Mouse (Mus musculus): ENCODE measurements around the gene Itga1. TPM values are rescaled to one million over a fixed set of nuclear protein-coding genes. Genes with fewer than 3 reads are reported as not detected.
A peak's percentile ranks its signal among the peaks of the same experiment; 100 is the strongest.

Gene Itga1
- total RNA-seq, 2 experiments from 2014 or later: 8.8 to 9.3 TPM

- intact Hi-C loops (cut with DNase I): no loop called here
Measured at GRCm38 (mm10) chr13:115002837-115003236, 98.9 kb downstream of the Itga1 start.

GRCm38 (mm10) chr13:115002155-115002554, 99.6 kb downstream of the Itga1 start:
- no peak for DNase-seq
- intact Hi-C loops (cut with DNase I): no loop called here

More at GRCm38 (mm10) chr13:115002837-115003236, 98.9 kb downstream of the Itga1 start:
- DNase-seq: no peak

DNA sequence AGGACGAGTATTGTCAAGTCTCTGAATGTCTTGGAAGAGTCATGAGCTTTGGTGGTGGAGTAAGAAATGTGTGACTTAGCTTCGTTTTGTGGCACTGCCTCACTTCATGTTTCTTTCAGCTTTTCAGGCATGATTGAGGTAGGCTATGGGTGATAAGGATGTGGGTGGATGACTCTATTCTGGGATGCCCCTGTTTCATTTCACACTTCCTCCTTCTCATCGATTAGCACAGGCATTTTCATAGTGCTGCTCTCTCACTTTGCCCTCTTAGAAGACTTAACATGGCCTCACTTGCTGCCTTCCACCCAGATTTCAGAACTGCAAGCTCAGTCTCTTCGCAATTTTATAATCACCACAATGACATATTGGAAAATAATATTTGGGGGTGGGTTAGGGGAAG, 102.2 kb downstream of the Itga1 start:
- intact Hi-C loops (cut with DNase I): no loop called here
- no peak for DNase-seq

- intact Hi-C loops (cut with DNase I): no loop called here
- no peak for DNase-seq
Measured at GRCm38 (mm10) chr13:114998100-114998499, 103.7 kb downstream of the Itga1 start.

DNA sequence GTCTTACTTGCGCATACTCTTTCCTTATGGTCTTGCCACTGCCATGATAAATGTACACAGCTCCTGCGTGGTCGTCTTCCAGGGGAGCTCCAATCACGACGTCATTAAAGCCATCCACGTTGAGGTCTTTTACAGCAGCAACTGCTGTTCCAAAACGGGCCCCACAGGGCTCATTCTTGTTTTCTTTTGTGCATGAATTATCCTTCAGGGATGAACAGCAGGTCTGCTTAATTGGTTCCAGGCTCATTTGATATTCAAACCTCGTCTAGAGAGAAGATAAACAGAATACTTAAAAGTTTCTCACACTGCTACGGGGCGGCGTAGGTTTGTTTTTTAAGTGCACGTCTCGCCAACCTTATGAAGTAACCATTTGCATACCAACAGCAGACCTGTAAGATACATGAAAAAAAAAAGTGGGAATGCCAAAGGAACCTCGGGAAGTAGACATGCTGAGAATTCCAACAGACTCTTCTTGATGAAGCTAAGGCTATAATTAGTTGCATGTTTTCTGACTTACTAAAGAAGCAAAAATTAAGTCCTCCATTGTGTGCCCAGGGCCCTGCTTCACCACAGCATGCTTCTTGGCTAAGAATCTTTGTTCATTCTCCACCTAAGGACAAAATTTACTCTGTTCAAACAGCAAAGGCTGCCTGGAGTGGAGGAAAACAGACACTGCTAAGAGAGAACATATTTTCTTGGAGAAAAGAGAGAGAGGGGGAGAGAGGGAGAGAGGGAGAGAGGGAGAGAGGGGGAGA, 109.3 kb downstream of the Itga1 start:
- DNase-seq: no peak
- intact Hi-C loops (cut with DNase I): no loop called here

DNA sequence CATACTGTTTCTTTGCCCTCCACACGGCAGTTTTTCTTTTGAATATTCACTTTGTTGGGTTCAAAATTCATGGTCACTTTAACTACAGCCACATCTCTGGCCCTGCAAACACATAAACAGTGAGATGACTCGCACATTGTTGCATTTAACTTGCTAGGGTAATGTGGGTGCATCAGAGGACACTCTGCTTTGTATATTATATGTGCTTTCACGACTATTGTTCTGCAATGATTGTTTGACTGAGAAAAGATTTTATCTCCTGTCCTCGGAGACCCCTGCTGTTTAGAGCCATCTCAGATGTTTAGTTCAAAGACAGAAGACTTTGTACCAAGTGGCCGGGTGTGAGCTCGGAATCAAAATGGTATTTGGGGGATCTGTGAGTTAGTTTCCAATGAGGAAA, 114.1 kb downstream of the Itga1 start:
- no peak for DNase-seq
- intact Hi-C loops (cut with DNase I): loop anchor here (5.0 kb wide), 1 partner anchor 235 kb away; no protein-coding TSS in a partner anchor

DNA sequence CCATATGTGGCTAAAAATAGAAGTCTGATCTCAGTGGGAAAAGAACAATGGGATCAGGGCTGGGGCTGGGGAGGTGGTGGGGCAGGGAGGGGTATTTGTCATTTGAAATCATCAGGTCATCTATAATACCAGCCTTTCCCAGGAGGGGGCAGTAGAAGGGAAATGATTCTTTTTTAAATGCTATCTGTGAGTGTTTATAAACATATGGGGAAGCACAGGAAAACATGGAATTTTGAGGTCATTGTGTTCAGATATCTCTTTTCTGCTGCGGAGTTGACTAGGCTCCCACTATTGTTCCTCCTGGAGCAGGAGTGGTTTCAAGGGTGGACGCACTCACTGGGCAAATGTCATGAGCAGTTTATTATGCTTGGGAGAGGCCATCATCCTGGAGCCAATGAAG, 114.6 kb downstream of the Itga1 start:
- DNase-seq: no peak
- intact Hi-C loops (cut with DNase I): loop anchor here (5.0 kb wide), 1 partner anchor 235 kb away; no protein-coding TSS in a partner anchor

- intact Hi-C loops (cut with DNase I): loop anchor here (5.0 kb wide), 1 partner anchor 238 kb away; no protein-coding TSS in a partner anchor
- no peak for DNase-seq
Measured at GRCm38 (mm10) chr13:114984658-114985057, 117.1 kb downstream of the Itga1 start.

DNA sequence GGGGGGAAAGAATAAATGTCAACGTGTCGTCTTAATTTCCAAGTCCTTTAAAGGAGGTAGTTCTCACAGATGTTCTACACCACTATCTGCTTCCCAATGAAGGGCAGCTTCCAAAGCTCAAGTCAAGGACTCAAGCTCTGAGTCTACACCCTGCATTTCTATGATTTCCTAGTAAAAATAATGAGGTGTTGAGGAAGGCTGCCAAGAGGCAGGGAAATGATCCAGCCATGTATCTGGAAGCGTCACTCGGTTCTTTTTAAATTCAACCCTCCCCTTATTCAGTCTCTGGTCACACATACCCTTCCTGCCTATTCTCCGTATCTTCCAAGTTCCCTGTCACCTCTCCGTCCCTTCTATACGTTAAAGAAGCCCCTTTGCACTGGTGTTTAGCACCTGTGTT, 118.6 kb downstream of the Itga1 start:
- intact Hi-C loops (cut with DNase I): no loop called here
- no peak for DNase-seq

GRCm38 (mm10) chr13:114980831-114981419, 120.8 kb downstream of the Itga1 start:
- DNase-seq: no peak
- intact Hi-C loops (cut with DNase I): no loop called here

GRCm38 (mm10) chr13:114974484-114975042, 127.2 kb downstream of the Itga1 start:
- intact Hi-C loops (cut with DNase I): no loop called here
- no peak for DNase-seq

DNA sequence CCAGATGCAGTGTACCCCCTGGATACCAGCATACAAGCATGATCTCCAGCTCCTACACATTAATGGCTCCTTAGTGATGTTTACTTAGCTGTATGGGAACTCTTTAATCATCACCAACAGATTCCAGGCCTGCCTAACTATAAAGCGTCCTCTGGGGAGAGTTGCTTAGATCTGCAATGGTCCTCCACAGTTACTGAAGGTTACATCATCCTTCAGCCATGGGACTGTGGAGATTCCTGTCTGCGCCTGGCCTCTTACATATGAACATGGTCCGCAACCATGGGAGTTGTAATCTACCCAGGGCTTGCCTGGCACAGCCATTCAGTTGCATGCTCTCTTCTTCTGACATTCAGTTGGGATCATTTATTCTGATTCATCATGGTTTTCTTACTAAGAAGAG, 129.9 kb downstream of the Itga1 start:
- DNase-seq: no peak
- intact Hi-C loops (cut with DNase I): no loop called here

DNA sequence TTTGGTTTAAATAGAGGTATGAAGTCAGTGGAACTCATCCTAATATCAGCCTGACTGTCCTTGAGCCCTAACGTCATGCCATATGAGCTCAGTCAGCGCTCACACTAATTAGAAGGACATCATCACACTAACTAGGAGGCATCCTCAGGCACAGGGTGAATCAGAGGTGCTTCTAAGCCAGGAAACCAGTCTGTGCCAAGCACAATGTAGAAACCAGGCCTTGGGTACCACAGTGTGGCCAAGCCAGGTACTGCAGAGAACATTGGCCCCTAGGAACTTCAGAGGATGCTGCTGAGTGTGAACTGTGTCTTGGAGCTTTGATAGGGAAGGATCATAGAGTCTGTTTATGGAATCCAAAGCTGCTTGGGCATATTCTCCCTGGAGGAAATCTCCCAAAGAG, 137.5 kb downstream of the Itga1 start:
- DNase-seq: peak; percentile 72 to 79
- intact Hi-C loops (cut with DNase I): loop anchor here (2.0 kb wide), 1 partner anchor 133 kb away; no protein-coding TSS in a partner anchor

DNA sequence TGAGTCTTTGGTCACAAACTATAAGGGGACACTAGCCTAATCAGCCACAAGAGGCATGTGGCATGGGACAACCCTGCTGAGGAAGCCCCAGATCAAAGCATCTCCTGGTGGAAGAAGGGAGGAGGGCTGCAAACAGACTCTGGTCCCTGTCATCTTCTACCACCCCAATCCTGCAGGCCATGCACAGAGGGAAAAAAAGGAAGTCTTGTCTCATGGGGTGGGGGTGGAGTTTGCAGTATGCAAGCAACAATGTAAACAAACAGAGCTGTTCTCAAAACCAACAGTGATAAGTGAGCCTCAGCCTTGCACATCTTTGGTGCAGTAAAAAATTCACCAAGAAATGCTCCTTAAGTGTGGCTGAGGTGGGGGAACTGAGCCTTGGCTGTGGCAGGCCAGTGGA, 147.2 kb downstream of the Itga1 start:
- DNase-seq: no peak
- intact Hi-C loops (cut with DNase I): no loop called here

DNA sequence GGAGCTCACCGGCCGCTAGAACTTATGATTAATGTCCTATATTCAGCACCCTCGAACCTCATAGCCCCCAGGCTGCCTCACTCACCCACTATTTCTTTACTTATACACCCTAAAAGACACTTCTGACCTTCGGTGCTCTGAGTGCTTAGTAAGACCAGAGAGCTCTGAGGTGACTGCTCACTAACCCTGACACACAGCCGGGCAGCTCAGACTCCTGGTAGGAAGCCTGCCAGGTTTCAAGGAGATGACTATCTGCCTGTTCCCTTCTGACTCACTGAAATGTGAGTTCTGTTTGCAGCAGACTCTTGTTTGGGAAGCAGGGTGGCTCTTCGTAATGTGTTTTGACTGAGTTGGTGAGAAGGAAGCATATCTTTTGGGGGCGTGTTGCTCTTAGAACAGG, 168.2 kb downstream of the Itga1 start:
- no peak for DNase-seq
- intact Hi-C loops (cut with DNase I): loop anchor here (5.0 kb wide), 1 partner anchor 101 kb away; no protein-coding TSS in a partner anchor

GRCm38 (mm10) chr13:114931775-114932294, 169.9 kb downstream of the Itga1 start, which contains the start of gene Itga2:
Itga2 (minus strand) TSS chr13:114932100.
- peak; percentile 60 to 63 for DNase-seq
- intact Hi-C loops (cut with DNase I): loop anchor here (5.0 kb wide), 1 partner anchor 100 kb away; no protein-coding TSS in a partner anchor

DNA sequence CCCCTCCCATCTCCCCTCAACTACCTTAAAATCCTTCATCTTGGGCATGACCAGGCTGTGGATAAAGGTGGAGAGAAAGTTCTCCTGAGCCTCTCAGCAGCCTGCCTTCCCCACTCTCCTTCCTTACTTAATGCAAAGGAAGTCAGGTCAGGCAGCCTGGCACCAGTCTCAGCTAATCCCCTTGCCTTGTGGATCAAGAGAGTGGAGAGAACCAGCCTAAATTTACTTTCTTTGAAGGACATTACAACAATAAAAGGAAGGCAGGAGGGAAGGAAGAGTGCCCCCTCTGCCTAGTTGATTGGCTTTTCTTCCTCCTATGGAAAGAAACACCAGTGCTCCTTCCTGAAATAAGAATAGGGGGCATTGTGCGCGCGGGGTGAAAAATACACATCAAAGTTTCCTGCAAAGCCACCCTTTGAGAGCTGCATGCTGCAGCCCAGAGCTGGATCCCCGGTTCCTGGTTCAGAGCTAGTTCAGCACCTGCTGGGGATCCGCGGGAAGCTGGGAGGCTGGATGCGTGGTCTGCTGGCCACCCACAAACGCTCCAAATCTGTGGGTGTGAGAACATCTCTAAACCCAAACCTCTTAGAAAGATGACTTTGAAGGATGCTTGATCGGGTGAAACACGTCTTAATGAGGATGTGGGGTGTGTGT, 170.6 kb downstream of the Itga1 start:
- intact Hi-C loops (cut with DNase I): loop anchor here (5.0 kb wide), 1 partner anchor 99 kb away; no protein-coding TSS in a partner anchor

GRCm38 (mm10) chr13:114924785-114925184, 177.0 kb downstream of the Itga1 start:
- DNase-seq: no peak
- intact Hi-C loops (cut with DNase I): no loop called here

More for the DNA sequence above, 170.6 kb downstream of the Itga1 start:
- no peak for DNase-seq

- intact Hi-C loops (cut with DNase I): no loop called here
- no peak for DNase-seq
Measured at GRCm38 (mm10) chr13:114923331-114923730, 178.4 kb downstream of the Itga1 start.

DNA sequence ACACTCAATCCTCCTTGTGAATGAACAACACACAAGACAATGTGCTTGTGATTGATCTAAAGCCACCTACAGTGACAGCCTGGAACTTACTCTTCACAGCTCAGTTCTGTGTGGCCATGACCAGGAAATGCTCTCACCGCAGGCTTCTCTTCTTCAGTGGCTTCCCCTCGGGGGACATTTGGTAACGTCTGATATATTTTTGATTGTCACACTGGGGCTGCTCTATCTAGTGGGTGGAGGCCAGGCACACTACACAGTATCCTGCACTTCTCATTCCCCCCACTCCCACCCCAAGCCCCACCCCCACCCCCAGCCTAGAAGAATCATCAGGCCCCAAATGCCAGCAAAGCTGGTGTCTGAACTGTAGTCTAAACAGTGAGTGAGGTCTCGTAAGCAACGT, 186.0 kb downstream of the Itga1 start:
- no peak for DNase-seq
- intact Hi-C loops (cut with DNase I): no loop called here

- DNase-seq: no peak
- intact Hi-C loops (cut with DNase I): no loop called here
Measured at GRCm38 (mm10) chr13:114914963-114915362, 186.8 kb downstream of the Itga1 start.

Measured in gastrocnemius, postnatal 36 days (tissue).